Comparison of ENCODE assay signal across 17 mouse cellular contexts in genomic region chr5:111929180-111929990, GRCm38 (mm10).
DNase-seq lines count a peak whose midpoint lies in the region; ATAC-seq lines count a peak whose summit lies in the region.
"Had no signal": no experiment of that assay in that cellular context is flagged by ENCODE, and none has a peak within 500 bp of the region (broad histone marks: within the 10 kb centered on the region; RNA-seq: fewer than 3 reads in every experiment).

No protein-coding gene starts in this region.

- H3K4me2 ChIP-seq in hindbrain, embryonic 14.5 days (replicated peaks) = no peak overlapping the region
- no peak overlapping the region for H3K4me2 ChIP-seq in midbrain, embryonic 11.5 days
- H3K4me2 ChIP-seq in midbrain, embryonic 15.5 days = no peak overlapping the region
- H3K4me2 ChIP-seq: embryonic facial prominence, embryonic 13.5 days; heart, embryonic 15.5 days; liver, embryonic 15.5 days had no signal

- DNase-seq in hindbrain, embryonic 10.5 days (ENCODE audit: low spot score) = peak; percentile 52
- DNase-seq in hindbrain, embryonic 14.5 days (ENCODE audit: low spot score) = no peak
- DNase-seq in midbrain, embryonic 11.5 days (ENCODE audit: low spot score, missing footprints) = peak; percentile 89
- DNase-seq in embryonic facial prominence, embryonic 10.5 days (ENCODE audit: low spot score) = peak; percentile 28
- peak; percentile 31 for DNase-seq in retina, embryonic 14.5 days (ENCODE audit: low spot score)
- no peak for DNase-seq in heart, postnatal 36 days
- DNase-seq: adrenal gland, postnatal 25 days; cerebellum, postnatal 10 days; heart, adult 11 months; layer of hippocampus, postnatal 36 days; left cerebral cortex, postnatal 4 days; lung, postnatal 10 days had no signal

- H3K9ac ChIP-seq in hindbrain, embryonic 14.5 days = no peak overlapping the region
- H3K9ac ChIP-seq in midbrain, embryonic 11.5 days (ENCODE audit: low read length) = peak overlapping the region; percentile 33; the same call in 1 of the 2 replicates
- no peak overlapping the region for H3K9ac ChIP-seq in midbrain, embryonic 15.5 days
- H3K9ac ChIP-seq: embryonic facial prominence, embryonic 13.5 days; heart, embryonic 15.5 days; liver, embryonic 15.5 days had no signal

- 0 out of 2 replicates have a peak, but pooled peaks cover 2% of the 10 kb centered on the region for H3K9me3 ChIP-seq in hindbrain, embryonic 10.5 days
- H3K9me3 ChIP-seq in hindbrain, embryonic 14.5 days (ENCODE audit: control insufficient read depth, low read length) = no peaks in the 10 kb centered on the region
- no peaks in the 10 kb centered on the region for H3K9me3 ChIP-seq in midbrain, embryonic 11.5 days (ENCODE audit: control insufficient read depth, low read length)
- no peaks in the 10 kb centered on the region for H3K9me3 ChIP-seq in midbrain, embryonic 15.5 days
- H3K9me3 ChIP-seq in embryonic facial prominence, embryonic 10.5 days = no peaks in the 10 kb centered on the region; the same call in 1 of the 2 replicates
- H3K9me3 ChIP-seq: embryonic facial prominence, embryonic 13.5 days; heart, embryonic 15.5 days; liver, embryonic 15.5 days had no signal

- WGBS in hindbrain, embryonic 10.5 days = 19% methylated on average over 15 of the region's 15 CpGs
- WGBS in hindbrain, embryonic 14.5 days = 18% methylated on average over 15 of the region's 15 CpGs
- WGBS in midbrain, embryonic 11.5 days = 29% methylated on average over 15 of the region's 15 CpGs
- WGBS in midbrain, embryonic 15.5 days = 27% methylated on average over 15 of the region's 15 CpGs
- 30% methylated on average over 15 of the region's 15 CpGs for WGBS in embryonic facial prominence, embryonic 10.5 days

- H3K36me3 ChIP-seq in hindbrain, embryonic 10.5 days = no peaks in the 10 kb centered on the region
- H3K36me3 ChIP-seq in hindbrain, embryonic 14.5 days (replicated peaks; ENCODE audit: control insufficient read depth, insufficient read depth) = no peaks in the 10 kb centered on the region
- no peaks in the 10 kb centered on the region for H3K36me3 ChIP-seq in midbrain, embryonic 11.5 days (ENCODE audit: control insufficient read depth, insufficient read depth, low read length)
- H3K36me3 ChIP-seq in midbrain, embryonic 15.5 days (replicated peaks) = no peaks in the 10 kb centered on the region
- H3K36me3 ChIP-seq in embryonic facial prominence, embryonic 10.5 days (replicated peaks) = no peaks in the 10 kb centered on the region
- H3K36me3 ChIP-seq: embryonic facial prominence, embryonic 13.5 days; heart, embryonic 15.5 days; liver, embryonic 15.5 days had no signal

- H3K4me3 ChIP-seq in hindbrain, embryonic 10.5 days = 0 out of 2 replicates have a peak overlapping the region, but pooled peaks have one; percentile 3
- H3K4me3 ChIP-seq in hindbrain, embryonic 14.5 days (replicated peaks; ENCODE audit: low read length) = no peak overlapping the region
- H3K4me3 ChIP-seq in midbrain, embryonic 11.5 days (ENCODE audit: low read depth, low read length) = no peak overlapping the region
- H3K4me3 ChIP-seq in midbrain, embryonic 15.5 days = no peak overlapping the region
- H3K4me3 ChIP-seq in embryonic facial prominence, embryonic 10.5 days = no peak overlapping the region
- H3K4me3 ChIP-seq: embryonic facial prominence, embryonic 13.5 days; heart, embryonic 15.5 days; liver, embryonic 15.5 days had no signal

- intact Hi-C loops in heart, postnatal 36 days (cut with DNase I) = no loop called here

- peak overlapping the region; percentile 85 for H3K27ac ChIP-seq in hindbrain, embryonic 10.5 days
- H3K27ac ChIP-seq in hindbrain, embryonic 14.5 days = no peak overlapping the region
- H3K27ac ChIP-seq in midbrain, embryonic 11.5 days (ENCODE audit: low read depth, low read length) = no peak overlapping the region
- H3K27ac ChIP-seq in midbrain, embryonic 15.5 days = no peak overlapping the region
- peak overlapping the region; percentile 76 for H3K27ac ChIP-seq in embryonic facial prominence, embryonic 10.5 days (replicated peaks)
- H3K27ac ChIP-seq: embryonic facial prominence, embryonic 13.5 days; heart, embryonic 15.5 days; hindbrain, postnatal 0 days; liver, embryonic 15.5 days had no signal

- peaks cover 40% of the 10 kb centered on the region for H3K4me1 ChIP-seq in hindbrain, embryonic 10.5 days (replicated peaks)
- H3K4me1 ChIP-seq in hindbrain, embryonic 14.5 days (replicated peaks; ENCODE audit: control insufficient read depth, insufficient read depth, low read length) = peaks cover 20% of the 10 kb centered on the region
- H3K4me1 ChIP-seq in midbrain, embryonic 11.5 days (ENCODE audit: control insufficient read depth, insufficient read depth, low read length) = peaks cover 16% of the 10 kb centered on the region
- peaks cover 30% of the 10 kb centered on the region for H3K4me1 ChIP-seq in midbrain, embryonic 15.5 days
- H3K4me1 ChIP-seq in embryonic facial prominence, embryonic 10.5 days = peaks cover 30% of the 10 kb centered on the region
- H3K4me1 ChIP-seq: heart, embryonic 15.5 days; liver, embryonic 15.5 days had no signal

- peaks cover 25% of the 10 kb centered on the region; the same call in 1 of the 2 replicates for H3K27me3 ChIP-seq in hindbrain, embryonic 10.5 days (ENCODE audit: insufficient read depth, poor library complexity, severe bottlenecking)
- no peaks in the 10 kb centered on the region for H3K27me3 ChIP-seq in hindbrain, embryonic 14.5 days (ENCODE audit: control insufficient read depth, insufficient read depth, low read length)
- H3K27me3 ChIP-seq in midbrain, embryonic 11.5 days (ENCODE audit: control insufficient read depth, insufficient read depth, low read length) = no peaks in the 10 kb centered on the region
- no peaks in the 10 kb centered on the region for H3K27me3 ChIP-seq in midbrain, embryonic 15.5 days (replicated peaks)
- peaks cover 14% of the 10 kb centered on the region; the same call in 1 of the 2 replicates for H3K27me3 ChIP-seq in embryonic facial prominence, embryonic 10.5 days (replicated peaks; ENCODE audit: low read depth, poor library complexity, severe bottlenecking)
- H3K27me3 ChIP-seq: embryonic facial prominence, embryonic 13.5 days; liver, embryonic 15.5 days had no signal

- no peak for ATAC-seq in hindbrain, embryonic 14.5 days (ENCODE audit: low FRiP score)
- no peak; the same call in 1 of the 2 replicates for ATAC-seq in midbrain, embryonic 11.5 days (ENCODE audit: low FRiP score)
- ATAC-seq in midbrain, embryonic 15.5 days (replicated peaks) = no peak
- ATAC-seq: hindbrain, postnatal 0 days had no signal

Comparison
In these comparisons a context has a peak if more than half of its experiments do, and no peak if none do; other contexts are left out.
1. DNase-seq: peak in hindbrain, embryonic 10.5 days (single experiment), midbrain, embryonic 11.5 days (single experiment), embryonic facial prominence, embryonic 10.5 days (single experiment) and retina, embryonic 14.5 days (single experiment); none in hindbrain, embryonic 14.5 days (single experiment) and heart, postnatal 36 days (0 of 2).
2. H3K27ac ChIP-seq: peak in hindbrain, embryonic 10.5 days (single experiment) and embryonic facial prominence, embryonic 10.5 days (single experiment); none in hindbrain, embryonic 14.5 days (single experiment), midbrain, embryonic 11.5 days (single experiment) and midbrain, embryonic 15.5 days (single experiment).